Mouse (Mus musculus) naive thymus-derived CD4-positive, alpha-beta T cell, adult 2 months (primary cell): ENCODE results near the gene Rapgef4.

ENCODE experiments used
- DNase-seq: peaks from one replicate; pipeline ENCODE4 v3.0.0-alpha.2; 2011; ENCODE audit warnings: low read depth

Gene Rapgef4

GRCm38 (mm10) chr2:72278247-72278873 is 297.3 kb downstream of the Rapgef4 start:
- DNase-seq = no peak

GRCm38 (mm10) chr2:72280524-72280923 is 299.5 kb downstream of the Rapgef4 start:
- no peak for DNase-seq

DNA sequence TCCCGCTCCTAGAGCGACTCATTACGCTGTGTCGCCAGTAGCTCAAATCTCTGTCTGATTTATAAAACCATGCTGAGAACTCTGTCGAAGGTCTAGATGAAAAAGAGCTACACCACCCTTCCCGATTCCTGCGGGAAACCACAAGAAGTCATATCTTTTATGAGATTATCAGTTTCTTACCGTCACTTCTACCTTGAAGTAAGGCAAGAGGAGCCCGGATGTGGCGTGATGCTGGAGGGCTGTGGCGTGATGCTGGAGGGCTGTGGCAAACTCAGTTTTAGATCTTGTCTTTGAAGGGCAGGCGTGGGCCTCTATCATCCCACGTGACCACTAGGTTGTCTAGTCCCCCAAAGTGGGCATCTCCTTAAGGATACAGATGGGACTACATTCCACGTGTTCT is 300.9 kb downstream of the Rapgef4 start:
- DNase-seq = peak; percentile 85

DNA sequence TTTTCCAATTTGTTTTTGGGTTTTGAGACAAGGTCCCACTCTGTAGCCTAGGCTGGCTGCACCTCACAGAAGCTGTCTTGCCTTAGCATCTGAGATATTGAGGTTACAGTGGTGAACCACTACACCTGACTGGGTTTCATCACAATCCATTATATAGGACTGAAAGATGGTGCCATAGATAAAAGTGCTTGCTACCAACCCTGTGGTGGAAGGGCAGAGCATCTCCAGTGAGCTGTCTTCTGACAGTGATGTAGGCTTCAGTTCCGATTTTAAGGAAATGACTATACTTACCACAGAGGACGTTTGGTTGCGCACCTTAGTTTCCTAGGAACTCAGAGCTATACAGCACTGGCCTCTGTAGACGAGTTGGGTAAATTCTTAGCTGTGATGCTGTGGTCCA is 301.7 kb downstream of the Rapgef4 start:
- DNase-seq = peak; percentile 71

- DNase-seq = peak; percentile 15
Observed at GRCm38 (mm10) chr2:72284689-72285088, 303.6 kb downstream of the Rapgef4 start.

GRCm38 (mm10) chr2:72285256-72285887 is 304.3 kb downstream of the Rapgef4 start, which contains the start of gene Map3k20:
Map3k20 (plus strand) TSS chr2:72285637.
- DNase-seq = peak; percentile 46

GRCm38 (mm10) chr2:72285888-72286661 is 305.0 kb downstream of the Rapgef4 start:
- DNase-seq = peak; percentile 32

GRCm38 (mm10) chr2:72287142-72287541 is 306.1 kb downstream of the Rapgef4 start:
- peak; percentile 14 for DNase-seq

- DNase-seq = no peak
Observed at GRCm38 (mm10) chr2:72288932-72289534, 308.0 kb downstream of the Rapgef4 start.

- DNase-seq = peak; percentile 20
Observed at GRCm38 (mm10) chr2:72291103-72291502, 310.1 kb downstream of the Rapgef4 start.

GRCm38 (mm10) chr2:72292573-72292972 is 311.5 kb downstream of the Rapgef4 start:
- DNase-seq = peak; percentile 36

DNA sequence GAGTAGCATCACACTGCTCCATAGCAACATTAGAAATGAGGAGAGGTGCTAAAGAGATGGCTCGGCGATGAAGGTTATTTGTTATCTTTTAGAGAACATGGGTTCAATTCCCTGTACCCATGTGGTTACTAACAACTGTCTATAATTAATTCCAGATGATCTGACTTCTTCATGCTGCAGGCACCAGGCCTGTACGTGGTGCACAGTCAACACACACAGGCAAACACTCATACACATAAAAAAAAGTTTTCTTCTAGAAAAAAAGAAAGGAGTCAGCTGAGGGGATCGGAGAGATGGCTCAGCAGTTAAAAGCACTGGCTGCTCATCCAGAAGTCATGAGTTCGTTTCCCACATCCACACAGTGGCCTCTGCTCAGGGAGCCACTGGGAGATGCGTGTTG is 314.0 kb downstream of the Rapgef4 start:
- DNase-seq = no peak

GRCm38 (mm10) chr2:72296984-72297715 is 316.1 kb downstream of the Rapgef4 start:
- DNase-seq = no peak

- DNase-seq = no peak
Observed at GRCm38 (mm10) chr2:72297716-72298082, 316.7 kb downstream of the Rapgef4 start.

- peak; percentile 51 for DNase-seq
Observed at GRCm38 (mm10) chr2:72298406-72298805, 317.4 kb downstream of the Rapgef4 start.

- no peak for DNase-seq
Observed at GRCm38 (mm10) chr2:72301194-72301916, 320.3 kb downstream of the Rapgef4 start.

- DNase-seq = no peak
Observed at GRCm38 (mm10) chr2:72305738-72306137, 324.7 kb downstream of the Rapgef4 start.
